Mouse (Mus musculus) gastrocnemius, postnatal 4 days (tissue): ENCODE results near the gene Gm14525. TPM values are rescaled to one million over a fixed set of nuclear protein-coding genes. Genes with fewer than 3 reads are reported as not detected.
"Not testable (repeated sequence)": the region's sequence is repeated elsewhere in the genome, so short reads cannot be mapped to it uniquely, and the experiment has no call there.

Experiments
- DNase-seq, 2 experiments: peaks; one replicate each; pipeline ENCODE4 v3.0.0; 2021 to 2022; ENCODE audit warnings: low spot score in 2 of 2, mixed read lengths in 2 of 2
- long read RNA-seq, 2 experiments: library from polyadenylated mRNA; stranded (forward); transcript quantifications; one replicate each; pipeline ENCODE4 v2.0.0; 2021
- total RNA-seq, 2 experiments: library from RNA; stranded (reverse); gene quantifications; 2 replicates each; pipeline ENCODE4 v1.2.3; 2021

The Gm14525 gene
- not detected for total RNA-seq
- long read RNA-seq, experiment 1 = 0 reads
- long read RNA-seq, experiment 2 = 0 reads

DNA sequence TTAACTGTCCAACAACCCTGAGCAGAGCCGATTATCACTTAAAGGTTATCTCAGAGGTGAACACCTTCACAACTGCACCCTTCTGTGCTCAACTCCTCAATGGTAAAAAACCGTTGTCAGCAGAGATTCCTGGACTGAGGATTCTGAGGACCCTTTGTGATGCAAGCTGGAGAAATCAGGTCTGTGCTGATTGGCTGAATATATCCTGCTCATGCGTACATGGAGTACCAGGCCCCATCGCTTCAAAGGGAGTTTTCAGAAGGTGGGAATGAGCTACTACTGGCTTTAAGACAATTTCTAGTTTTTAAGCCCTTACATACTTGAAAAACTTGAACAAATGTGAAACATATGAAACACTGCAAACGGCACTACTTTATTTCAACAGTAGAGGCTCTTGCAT, at the start of gene Gm14525:
Gene Gm14525, minus strand, starts transcription at position 101 of the 400 bp plus-strand sequence.
- not testable (repeated sequence) for DNase-seq

Other genes with a start within 250 kb of the Gm14525 start
- not detected for gene Slx, start 157.1 kb downstream of the Gm14525 start, total RNA-seq
- gene Gm6121, start 233.1 kb upstream of the Gm14525 start, total RNA-seq = not detected